Mouse (Mus musculus) heart, embryonic 14.5 days (tissue): ENCODE results near the gene Krtap19-9b. TPM values are rescaled to one million over a fixed set of nuclear protein-coding genes. Genes with fewer than 3 reads are reported as not detected.

ENCODE experiments used
- ATAC-seq: fragments of 200-750 bp; cut with Nextera tagmentation; 2 replicates; pipeline ENCODE4 v1.8.0; 2017; ENCODE audit warnings: low read depth, moderate TSS enrichment; ENCODE audit not compliant: insufficient number of reproducible peaks, insufficient read depth, low FRiP score
- H3K27ac ChIP-seq, 2 experiments: fragments of 200-500 bp in 1 of 2; fragments of 300-500 bp in 1 of 2; sonication (generic) in 1 of 2; replicated peaks in 1 of 2; 2 replicates each; pipeline ENCODE4 v1.5.1; 2012 to 2014; ENCODE audit warnings: low read depth in 2 of 2, low read length in 2 of 2, control low read depth in 1 of 2, mild to moderate bottlenecking in 1 of 2, mixed read lengths in 1 of 2; ENCODE audit not compliant: control insufficient read depth in 1 of 2, insufficient read depth in 1 of 2
- H3K27me3 ChIP-seq: fragments of 300-500 bp; sonication (generic); 2 replicates; pipeline ENCODE4 v1.6.1; 2014; ENCODE audit warnings: mild to moderate bottlenecking, low read length, control low read depth; ENCODE audit not compliant: control insufficient read depth, insufficient read depth
- H3K36me3 ChIP-seq: fragments of 300-500 bp; sonication (generic); 2 replicates; pipeline ENCODE4 v1.6.1; 2014; ENCODE audit warnings: mild to moderate bottlenecking, control low read depth, low read length, mixed read lengths; ENCODE audit not compliant: control insufficient read depth, insufficient read depth
- H3K4me1 ChIP-seq, 2 experiments: fragments of 200-500 bp in 1 of 2; fragments of 300-500 bp in 1 of 2; sonication (generic) in 1 of 2; 2 replicates each; pipeline ENCODE4 v1.6.1; 2012 to 2014; ENCODE audit warnings: low read length in 2 of 2, control low read depth in 1 of 2, mixed read lengths in 1 of 2; ENCODE audit not compliant: control insufficient read depth in 2 of 2, insufficient read depth in 2 of 2
- H3K4me2 ChIP-seq: fragments of 300-500 bp; sonication (generic); 2 replicates; pipeline ENCODE4 v1.6.1; 2014; ENCODE audit warnings: mild to moderate bottlenecking, low read length
- H3K4me3 ChIP-seq, 2 experiments: fragments of 200-500 bp in 1 of 2; fragments of 300-500 bp in 1 of 2; sonication (generic) in 1 of 2; 2 replicates each; pipeline ENCODE4 v1.5.1; 2012 to 2014; ENCODE audit warnings: low read length in 2 of 2, mild to moderate bottlenecking in 2 of 2, control low read depth in 1 of 2, low read depth in 1 of 2, moderate library complexity in 1 of 2; ENCODE audit not compliant: control insufficient read depth in 1 of 2, insufficient read depth in 1 of 2
- H3K9ac ChIP-seq: fragments of 300-500 bp; sonication (generic); 2 replicates; pipeline ENCODE4 v1.6.1; 2014; ENCODE audit warnings: mild to moderate bottlenecking, low read length
- H3K9me3 ChIP-seq: fragments of 300-500 bp; sonication (generic); 2 replicates; pipeline ENCODE4 v1.6.1; 2016; ENCODE audit warnings: low read length, control low read depth; ENCODE audit not compliant: control insufficient read depth
- WGBS: fragments of 180-500 bp; shearing (Covaris S2); extraction: QIAGEN DNeasy Blood & Tissue Kit; methylation state at CpG from one replicate; pipeline ENCODE4 v1.1.7; 2014; 5-methylcytosine and 5-hydroxymethylcytosine counted together
- polyA plus RNA-seq: library from polyadenylated mRNA; unstranded; fragments of >200 nt; fragmentation: Nextera tagmentation; extraction: Ambion mirVana; gene quantifications from 2 replicates; pipeline ENCODE4 v1.2.1, GENCODE M21; 2014

Gene Krtap19-9b
- not detected in 2 replicates for polyA plus RNA-seq

DNA sequence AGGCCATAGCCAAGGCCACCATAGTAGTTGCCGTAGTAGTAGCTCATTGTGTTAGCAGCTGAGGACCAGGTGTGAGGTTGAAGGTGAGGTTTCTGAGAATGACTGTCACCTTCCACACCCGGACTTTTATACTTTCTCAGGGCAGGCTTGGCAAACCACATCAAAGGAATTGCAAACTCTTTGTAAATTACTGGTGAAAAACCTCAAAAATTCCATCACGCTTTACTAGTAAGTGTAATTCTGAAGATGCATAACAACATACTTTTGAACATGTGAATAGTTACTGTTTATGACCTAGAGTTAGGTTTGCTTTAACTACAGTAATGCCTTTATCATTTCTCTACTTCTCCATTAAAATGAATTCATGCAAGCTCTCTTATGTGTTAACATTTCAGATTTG is at the start of gene Krtap19-9b:
Krtap19-9b (minus strand) TSS at position 101 of the 400 bp plus-strand sequence.
- H3K4me2 ChIP-seq = no peak within 1 kb of the TSS
- H3K27me3 ChIP-seq = no peaks in the 10 kb centered on the region
- no peaks in the 10 kb centered on the region for H3K36me3 ChIP-seq
- ATAC-seq = no peak
- WGBS = 78% methylated on average over 3 of the region's 3 CpGs
- H3K9ac ChIP-seq = no peak within 1 kb of the TSS
- no peak within 1 kb of the TSS for H3K4me3 ChIP-seq
- H3K27ac ChIP-seq = no peak within 1 kb of the TSS
- no peaks in the 10 kb centered on the region for H3K9me3 ChIP-seq
- H3K4me1 ChIP-seq = no peaks in the 10 kb centered on the region

DNA sequence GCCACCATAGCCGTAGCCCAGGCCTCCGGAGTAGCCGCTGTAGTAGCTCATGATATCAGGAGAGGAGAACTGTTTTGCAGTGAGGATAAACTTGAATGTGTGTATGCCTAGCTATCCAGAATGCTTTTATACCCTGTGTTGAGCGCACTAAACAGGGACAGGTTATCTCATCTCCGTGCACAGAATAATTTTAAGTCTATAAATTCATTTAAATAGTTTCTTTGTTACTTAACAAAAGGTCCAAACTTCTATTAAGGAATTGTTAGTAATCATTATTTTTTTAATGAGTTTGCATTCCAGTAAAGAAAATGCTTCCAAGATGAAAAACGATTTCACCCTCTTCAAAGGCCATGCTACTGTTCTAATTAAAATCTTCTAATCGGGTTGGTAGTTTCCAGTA is 30.7 kb upstream of the Krtap19-9b start, which contains the start of gene Krtap16-3:
Krtap16-3 (minus strand) TSS at position 101 of the 400 bp plus-strand sequence.
- Histone ChIP-seq H3K27me3 (no peaks in the 10 kb centered on the region), H3K27ac (no peak within 1 kb of the TSS), H3K4me1 (no peaks in the 10 kb centered on the region), H3K36me3 (no peaks in the 10 kb centered on the region), H3K4me3 (no peak within 1 kb of the TSS), H3K9me3 (no peaks in the 10 kb centered on the region; the same call in 1 of the 2 replicates), H3K4me2 (no peak within 1 kb of the TSS), H3K9ac (no peak within 1 kb of the TSS)
- 84% methylated on average over 7 of the region's 7 CpGs for WGBS
- ATAC-seq = no peak

DNA sequence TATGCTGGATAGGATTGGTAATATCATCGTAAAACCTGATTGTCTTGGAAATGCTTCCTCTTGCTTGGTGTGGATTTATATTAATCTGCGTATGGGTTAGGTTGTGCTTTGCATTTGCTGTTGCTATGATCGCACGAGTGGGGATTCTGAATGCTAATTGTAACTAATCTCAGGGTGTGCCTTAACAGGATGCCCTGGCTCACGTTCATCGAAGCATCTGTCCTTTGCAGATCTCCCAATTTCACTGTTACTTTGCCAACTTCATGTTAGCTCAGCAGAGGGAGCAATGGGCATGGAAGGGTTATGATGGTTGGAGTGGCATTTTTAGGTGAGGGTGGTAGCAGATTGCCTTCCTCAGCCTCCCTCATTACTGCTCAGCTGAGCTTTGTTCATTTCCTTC is 9.0 kb upstream of the Krtap19-9b start:
- Histone ChIP-seq H3K27ac (no peak overlapping the region), H3K36me3 (no peaks in the 10 kb centered on the region), H3K4me1 (no peaks in the 10 kb centered on the region), H3K9ac (no peak overlapping the region), H3K4me2 (no peak overlapping the region), H3K27me3 (no peaks in the 10 kb centered on the region), H3K4me3 (no peak overlapping the region), H3K9me3 (no peaks in the 10 kb centered on the region)
- no peak for ATAC-seq
- WGBS = 83% methylated on average over 6 of the region's 6 CpGs

DNA sequence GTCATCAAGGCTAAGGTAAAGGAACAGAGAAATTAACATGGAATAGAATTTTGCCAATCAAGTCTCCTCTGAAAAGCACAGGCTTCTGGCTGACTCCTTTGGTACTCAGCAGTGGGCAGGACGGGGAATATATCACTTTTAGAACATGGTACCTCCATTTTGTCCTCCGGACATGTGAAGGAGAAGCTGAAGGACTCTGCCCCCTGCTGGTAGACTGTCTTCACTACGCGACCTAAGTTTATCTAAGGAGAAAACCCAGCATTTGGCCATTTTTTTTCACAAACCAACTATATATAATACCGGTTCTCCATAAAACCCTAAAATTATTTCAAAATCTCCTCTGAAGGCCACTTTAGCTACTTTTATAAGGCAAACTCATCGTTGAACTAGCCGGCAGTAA is 6.2 kb upstream of the Krtap19-9b start:
- H3K36me3 ChIP-seq = no peaks in the 10 kb centered on the region
- no peak for ATAC-seq
- H3K4me2 ChIP-seq = no peak overlapping the region
- 64% methylated on average over 7 of the region's 7 CpGs for WGBS
- H3K9me3 ChIP-seq = no peaks in the 10 kb centered on the region
- H3K27ac ChIP-seq = no peak overlapping the region
- H3K27me3 ChIP-seq = no peaks in the 10 kb centered on the region
- no peak overlapping the region for H3K9ac ChIP-seq
- H3K4me1 ChIP-seq = no peaks in the 10 kb centered on the region
- H3K4me3 ChIP-seq = no peak overlapping the region

DNA sequence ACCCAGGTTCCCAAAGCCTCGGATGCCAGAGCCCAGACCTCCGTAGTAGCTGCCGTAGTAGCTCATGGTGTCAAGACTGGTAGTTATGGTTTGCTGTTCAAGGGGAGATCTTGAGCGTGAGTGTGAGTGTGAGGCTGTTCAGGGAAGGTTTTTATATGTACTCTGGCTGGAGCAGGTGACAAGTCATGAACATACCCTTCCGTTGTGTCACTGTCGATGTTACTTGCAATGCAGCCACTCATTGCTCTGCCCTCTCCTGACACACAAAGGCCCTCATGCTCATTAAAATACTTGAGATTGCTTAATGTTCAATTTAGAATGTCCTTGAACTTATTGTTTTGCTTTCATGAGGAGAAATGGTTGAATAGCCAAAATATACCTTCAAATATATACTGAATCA is 35.7 kb downstream of the Krtap19-9b start, which contains the start of gene Krtap19-5:
Krtap19-5 (minus strand) TSS at position 101 of the 400 bp plus-strand sequence.
- no peak within 1 kb of the TSS for H3K9ac ChIP-seq
- H3K9me3 ChIP-seq = no peaks in the 10 kb centered on the region
- H3K4me2 ChIP-seq = no peak within 1 kb of the TSS
- ATAC-seq = no peak
- no peak within 1 kb of the TSS for H3K27ac ChIP-seq
- no peaks in the 10 kb centered on the region for H3K4me1 ChIP-seq
- H3K4me3 ChIP-seq = no peak within 1 kb of the TSS
- no peaks in the 10 kb centered on the region for H3K27me3 ChIP-seq
- 90% methylated on average over 6 of the region's 6 CpGs for WGBS
- H3K36me3 ChIP-seq = no peaks in the 10 kb centered on the region

DNA sequence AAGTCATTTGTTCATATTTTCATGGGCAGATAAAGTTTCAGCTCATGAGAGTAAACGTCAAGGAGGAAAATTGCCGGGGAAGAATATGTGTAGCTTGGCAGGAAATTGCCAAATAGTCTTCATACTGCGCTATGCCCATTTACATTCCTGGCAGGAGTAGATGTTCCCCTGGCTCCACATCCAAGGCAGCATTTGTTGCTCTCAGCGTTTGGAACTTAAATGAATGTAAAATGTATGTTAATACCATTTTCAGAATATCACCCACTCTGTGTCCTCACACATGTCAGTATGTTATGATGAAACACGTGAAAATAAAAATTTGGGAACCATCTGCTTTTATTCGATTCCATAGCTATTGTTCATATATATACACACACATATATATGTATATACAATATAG is 45.2 kb downstream of the Krtap19-9b start:
- H3K9ac ChIP-seq = no peak overlapping the region
- no peak for ATAC-seq
- no peaks in the 10 kb centered on the region for H3K36me3 ChIP-seq
- H3K27me3 ChIP-seq = no peaks in the 10 kb centered on the region
- no peaks in the 10 kb centered on the region for H3K9me3 ChIP-seq
- H3K27ac ChIP-seq = no peak overlapping the region
- no peaks in the 10 kb centered on the region for H3K4me1 ChIP-seq
- WGBS = 75% methylated on average over 6 of the region's 6 CpGs
- H3K4me2 ChIP-seq = no peak overlapping the region
- no peak overlapping the region for H3K4me3 ChIP-seq

DNA sequence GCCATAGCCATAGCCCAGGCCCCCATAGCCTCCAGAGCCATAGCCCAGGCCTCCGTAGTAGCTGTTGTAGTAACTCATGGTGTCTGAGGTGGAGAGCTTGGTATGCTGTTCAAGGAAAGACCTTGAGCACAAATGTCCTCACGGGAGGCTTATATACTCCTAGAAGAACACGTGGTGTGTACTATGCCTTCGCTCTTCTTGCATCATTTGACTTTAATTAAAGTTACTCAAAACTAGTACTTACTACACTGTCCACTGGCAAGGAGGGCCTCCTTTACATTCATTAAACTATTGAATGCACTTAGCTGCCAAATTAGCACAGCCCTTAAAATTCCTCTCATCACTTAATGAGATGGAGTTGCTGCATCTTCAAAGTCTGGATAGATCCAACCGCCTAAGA is 47.1 kb downstream of the Krtap19-9b start, which contains the start of gene Krtap19-4:
Krtap19-4 (minus strand) TSS at position 101 of the 400 bp plus-strand sequence.
- no peak within 1 kb of the TSS for H3K4me2 ChIP-seq
- H3K27me3 ChIP-seq = no peaks in the 10 kb centered on the region
- H3K27ac ChIP-seq = no peak within 1 kb of the TSS
- H3K9me3 ChIP-seq = no peaks in the 10 kb centered on the region
- H3K9ac ChIP-seq = no peak within 1 kb of the TSS
- H3K36me3 ChIP-seq = no peaks in the 10 kb centered on the region
- H3K4me1 ChIP-seq = no peaks in the 10 kb centered on the region
- WGBS = 74% methylated on average over 5 of the region's 5 CpGs
- no peak within 1 kb of the TSS for H3K4me3 ChIP-seq
- no peak for ATAC-seq
